Mouse (Mus musculus) myocyte (in vitro differentiated cells): Measurements from ENCODE around the gene Mcm10.
"Not testable (repeated sequence)": the region's sequence is repeated elsewhere in the genome, so short reads cannot be mapped to it uniquely, and the experiment has no call there.

Experiments
- E2F4 ChIP-seq: IDR thresholded peaks from one replicate; pipeline ENCODE4 v1.6.1; 2011; ENCODE audit warnings: mild to moderate bottlenecking, control low read depth, moderate library complexity; ENCODE audit not compliant: insufficient read depth
- POLR2A ChIP-seq: IDR thresholded peaks from one replicate; pipeline ENCODE4 v1.6.1; 2011; ENCODE audit warnings: low read depth, mild to moderate bottlenecking, control low read depth, moderate library complexity; ENCODE audit not compliant: insufficient read length
- SRF ChIP-seq: IDR thresholded peaks from one replicate; pipeline ENCODE4 v1.6.1; 2011; ENCODE audit warnings: low read depth; ENCODE audit not compliant: control insufficient read depth, insufficient read length
- TCF12 ChIP-seq: IDR thresholded peaks from one replicate; pipeline ENCODE4 v1.6.1; 2011; ENCODE audit warnings: mild to moderate bottlenecking, control low read depth; ENCODE audit not compliant: poor library complexity, insufficient read depth, severe bottlenecking

DNA sequence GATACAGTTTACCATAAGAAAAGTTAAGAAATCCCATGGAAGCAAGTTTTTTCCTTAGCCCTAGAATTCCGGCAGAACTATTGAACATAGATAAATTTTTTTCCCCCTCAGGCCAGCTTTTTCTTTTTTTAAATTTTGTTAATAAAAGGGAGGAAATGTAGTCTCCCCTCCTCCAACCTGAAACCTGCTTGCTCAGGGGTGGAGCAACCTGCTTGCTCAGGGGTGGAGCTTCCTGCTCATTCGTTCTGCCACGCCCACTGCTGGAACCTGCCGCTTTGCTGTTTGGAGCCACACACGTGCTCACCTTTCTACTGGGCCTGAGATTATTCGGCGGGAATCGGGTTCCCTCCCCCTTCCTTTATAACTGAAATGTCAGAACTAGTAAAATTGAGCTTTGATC lies 62.9 kb downstream of the Mcm10 start:
- TF ChIP-seq E2F4, POLR2A, TCF12, SRF: not testable (repeated sequence)
